Mouse (Mus musculus): ENCODE measurements around the gene Tpr.

GRCm38 (mm10) chr1:150480674-150481073 is 88.0 kb downstream of the Tpr start:
- TF ChIP-seq POLR2A (IDR thresholded peaks at IDR 0.05; ENCODE audit: borderline replicate concordance, insufficient read depth, low read length) = no peak
- no peak for TF ChIP-seq CTCF (IDR thresholded peaks at IDR 0.05; ENCODE audit: borderline replicate concordance, insufficient read depth, low read depth, low read length)

Measured in cerebellum, adult 2 months (tissue).